Mouse (Mus musculus) ovary, adult 18-20 months (tissue): ENCODE measurements at regions not wholly inside any gene's neighbourhood (a gene's known extent, or its start where the extent isn't known, plus 50 kb on each side); places are given as distances from the start of the nearest gene placed in this dataset.
"Not testable (repeated sequence)": the region's sequence is repeated elsewhere in the genome, so short reads cannot be mapped to it uniquely, and the experiment has no call there.

ENCODE experiments used
- DNase-seq: peaks from one replicate; pipeline ENCODE4 v3.0.0; 2022; ENCODE audit warnings: low spot score, mixed read lengths

DNA sequence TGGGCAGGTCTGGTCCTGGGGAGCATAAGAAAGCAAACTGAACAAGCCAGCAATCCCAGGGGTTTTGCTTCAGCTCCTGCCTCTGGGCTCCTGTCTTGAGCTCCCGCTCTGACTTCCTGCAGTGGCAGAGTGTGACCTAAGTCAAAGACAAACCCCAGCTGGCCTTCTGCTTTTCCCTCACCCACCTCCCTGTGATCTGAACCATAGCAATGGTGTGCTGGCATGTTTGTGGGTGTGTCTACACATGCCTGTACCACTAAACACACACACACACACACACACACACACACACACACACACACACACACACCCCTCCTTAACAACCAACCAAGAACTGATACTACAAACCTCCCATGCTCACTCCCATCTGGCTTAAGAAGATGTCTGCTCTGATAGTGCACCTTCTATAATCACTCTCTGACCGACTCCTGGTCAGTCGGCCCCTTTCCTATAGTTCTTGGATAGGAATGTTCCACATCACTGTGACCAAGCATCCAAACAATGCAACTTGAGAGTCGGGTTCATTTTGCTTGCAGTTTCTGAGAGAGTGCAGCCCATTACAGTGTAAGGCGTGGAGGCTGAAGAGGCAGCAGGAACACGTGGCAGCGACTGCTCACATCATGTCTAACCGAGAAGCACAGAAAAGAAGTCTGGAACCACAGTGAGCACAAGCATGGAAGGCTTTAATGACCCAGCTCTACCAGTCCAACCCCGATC is 134.4 kb downstream of the Tcp10c start:
- no peak for DNase-seq

DNA sequence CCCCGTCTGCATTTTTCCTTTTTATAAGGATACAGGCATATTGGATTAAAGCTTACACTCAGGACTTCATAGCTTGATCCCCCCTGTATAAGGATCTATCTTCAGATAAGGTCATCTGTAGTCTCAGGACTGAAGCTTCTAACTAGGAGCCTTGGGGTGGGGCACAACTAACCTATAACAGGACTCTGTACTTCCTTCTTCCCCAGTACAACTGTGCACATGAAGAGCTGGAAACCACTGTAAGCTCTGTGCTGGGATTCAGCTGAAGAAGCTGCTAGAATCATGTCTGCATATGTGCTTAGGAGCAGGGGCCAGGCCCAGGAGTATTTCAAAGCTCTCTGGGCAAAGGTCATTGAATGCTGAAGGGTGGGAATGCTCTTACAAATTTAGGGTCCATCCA is 137.9 kb downstream of the Tcp10c start:
- DNase-seq, result not testable (repeated sequence)

DNA sequence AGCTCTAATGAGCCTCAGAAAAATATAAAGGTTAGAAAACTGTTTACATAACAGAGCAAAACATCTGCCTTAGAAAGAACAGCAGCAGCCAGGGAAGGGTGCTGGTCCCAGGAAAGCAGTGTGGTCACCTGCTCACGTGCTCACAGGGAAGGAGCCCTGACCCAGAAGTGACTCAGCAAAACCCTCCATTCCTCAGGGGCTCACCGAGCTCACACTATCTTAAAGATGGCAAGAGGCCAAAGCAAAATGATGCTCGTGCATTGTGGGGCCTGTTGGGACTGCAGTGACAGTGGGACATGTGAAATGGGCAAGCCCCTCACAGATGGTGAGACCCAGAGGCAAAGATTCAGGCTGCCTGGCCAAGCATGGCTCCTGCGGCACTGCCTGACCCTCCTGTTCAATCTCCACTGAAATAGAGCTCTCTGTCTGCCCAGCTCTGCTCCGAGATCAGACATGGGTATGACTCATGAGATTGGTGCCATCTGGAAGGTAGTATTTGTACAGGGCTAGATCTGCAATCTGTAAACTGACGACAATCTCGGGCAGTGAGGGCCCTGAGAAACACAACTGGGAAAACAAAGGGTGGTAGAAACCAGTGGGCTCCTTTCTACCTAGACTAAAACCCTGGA is 138.4 kb downstream of the Tcp10c start:
- not testable (repeated sequence) for DNase-seq

DNA sequence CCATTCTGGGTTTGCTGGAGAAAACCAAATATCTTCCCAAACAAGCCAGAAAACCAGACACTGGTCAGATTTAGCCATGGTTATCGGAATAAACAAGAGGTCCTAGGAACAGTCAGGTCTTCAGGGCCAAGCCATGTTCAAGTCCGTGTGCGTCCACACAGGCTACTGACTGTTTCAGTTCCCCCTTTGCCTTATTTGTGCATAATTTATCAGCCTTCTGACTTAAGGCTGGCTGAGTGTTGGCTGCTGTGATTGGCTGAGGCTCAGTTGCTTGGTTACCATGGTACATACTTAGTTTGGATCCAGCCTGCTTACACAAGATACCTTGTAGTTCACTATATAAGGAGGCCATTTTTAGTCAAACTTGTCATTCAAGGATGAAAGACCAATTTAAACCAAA is 139.5 kb downstream of the Tcp10c start:
- DNase-seq, result not testable (repeated sequence)

DNA sequence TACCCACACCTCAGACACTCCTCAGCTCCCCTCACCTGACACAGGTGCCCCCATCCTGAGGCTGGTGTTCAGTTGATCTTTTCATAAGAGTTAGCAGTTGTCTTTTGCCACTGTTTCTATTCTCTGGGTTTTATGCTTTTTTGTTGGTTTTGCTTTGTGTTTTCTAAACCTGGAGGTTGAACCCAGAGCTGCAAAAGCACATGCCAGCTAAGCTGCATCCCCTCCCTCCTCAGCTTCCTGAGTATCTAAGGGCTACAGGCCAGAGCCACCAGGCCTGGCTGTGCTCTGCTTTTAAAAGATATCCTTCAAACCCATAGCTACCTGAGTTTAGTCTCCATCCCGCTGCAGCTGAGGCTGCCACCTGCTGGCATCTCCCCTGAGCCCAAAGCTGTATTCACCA is 140.1 kb downstream of the Tcp10c start:
- DNase-seq, result not testable (repeated sequence)

DNA sequence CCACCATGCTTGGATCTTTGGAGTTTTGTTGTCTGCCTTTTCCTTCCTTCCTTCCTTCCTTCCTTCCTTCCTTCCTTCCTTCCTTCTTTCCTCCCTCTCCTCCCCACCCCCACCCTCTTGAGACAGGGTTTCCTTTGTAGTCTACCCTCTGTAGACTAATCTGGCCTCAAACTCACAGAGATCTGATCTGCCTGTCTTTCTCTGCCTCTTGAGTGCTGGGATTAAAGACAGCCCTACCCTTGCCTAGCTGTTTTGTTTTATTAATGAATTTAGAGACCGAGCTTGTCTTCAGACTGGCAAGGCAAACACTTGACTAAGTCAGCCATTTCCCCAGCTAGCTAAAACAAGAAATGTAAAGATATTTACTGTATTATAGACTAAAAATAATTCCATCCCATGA is 150.0 kb downstream of the Tcp10c start:
- not testable (repeated sequence) for DNase-seq

DNA sequence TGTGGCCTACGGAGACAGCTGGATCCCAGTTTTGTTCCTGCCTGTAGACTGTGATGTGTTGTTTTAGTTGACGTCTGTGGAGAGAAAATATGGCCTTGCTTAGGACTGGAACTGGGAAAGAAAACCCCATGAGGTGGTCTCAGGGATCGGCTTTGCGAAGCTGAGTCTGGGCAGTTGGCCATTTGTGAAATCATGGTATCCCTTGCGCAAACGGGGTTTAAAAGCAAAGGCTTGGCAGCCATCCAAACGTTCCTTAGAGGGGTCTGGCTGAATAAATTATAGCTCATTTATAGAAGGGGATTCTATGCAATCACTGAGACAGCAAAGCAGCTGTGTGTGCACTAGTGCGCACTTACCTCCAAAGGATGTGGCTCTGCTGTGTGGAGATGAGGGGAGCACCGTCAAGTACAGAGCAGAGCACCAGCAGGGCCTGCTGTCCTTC is 150.5 kb downstream of the Tcp10c start:
- DNase-seq, result not testable (repeated sequence)

DNA sequence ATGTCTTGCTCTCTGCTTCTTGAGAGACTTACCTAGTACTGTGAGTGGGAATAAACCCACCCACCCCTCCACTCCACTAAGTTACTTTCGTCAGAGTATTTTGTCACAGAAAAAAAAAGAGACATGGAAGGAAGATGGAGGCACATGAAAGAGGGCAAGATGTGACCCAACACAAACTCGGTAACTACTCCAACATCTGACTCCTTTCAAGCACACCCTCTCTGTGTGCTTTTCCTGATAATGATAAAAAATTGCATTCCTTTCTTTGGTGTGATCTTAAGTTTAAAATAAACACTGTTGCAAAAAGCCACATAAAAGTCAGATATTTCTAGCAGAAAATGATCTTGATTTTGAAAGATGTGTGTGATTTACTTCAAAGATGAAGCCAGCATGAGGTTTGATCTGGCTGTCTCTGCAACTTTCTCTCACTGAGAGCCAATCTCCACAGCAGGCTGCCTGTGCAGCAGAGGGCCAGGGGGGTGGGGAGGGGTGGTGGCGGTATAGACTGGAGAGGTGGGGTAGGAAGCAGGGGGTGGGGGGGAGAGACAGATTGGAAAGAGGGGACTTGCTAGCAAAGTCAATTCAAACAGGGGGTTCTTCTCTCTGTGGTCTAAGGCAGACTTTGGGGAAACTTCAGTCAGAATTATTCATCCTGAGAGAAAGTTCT is 153.2 kb downstream of the Tcp10c start:
- DNase-seq, result not testable (repeated sequence)

DNA sequence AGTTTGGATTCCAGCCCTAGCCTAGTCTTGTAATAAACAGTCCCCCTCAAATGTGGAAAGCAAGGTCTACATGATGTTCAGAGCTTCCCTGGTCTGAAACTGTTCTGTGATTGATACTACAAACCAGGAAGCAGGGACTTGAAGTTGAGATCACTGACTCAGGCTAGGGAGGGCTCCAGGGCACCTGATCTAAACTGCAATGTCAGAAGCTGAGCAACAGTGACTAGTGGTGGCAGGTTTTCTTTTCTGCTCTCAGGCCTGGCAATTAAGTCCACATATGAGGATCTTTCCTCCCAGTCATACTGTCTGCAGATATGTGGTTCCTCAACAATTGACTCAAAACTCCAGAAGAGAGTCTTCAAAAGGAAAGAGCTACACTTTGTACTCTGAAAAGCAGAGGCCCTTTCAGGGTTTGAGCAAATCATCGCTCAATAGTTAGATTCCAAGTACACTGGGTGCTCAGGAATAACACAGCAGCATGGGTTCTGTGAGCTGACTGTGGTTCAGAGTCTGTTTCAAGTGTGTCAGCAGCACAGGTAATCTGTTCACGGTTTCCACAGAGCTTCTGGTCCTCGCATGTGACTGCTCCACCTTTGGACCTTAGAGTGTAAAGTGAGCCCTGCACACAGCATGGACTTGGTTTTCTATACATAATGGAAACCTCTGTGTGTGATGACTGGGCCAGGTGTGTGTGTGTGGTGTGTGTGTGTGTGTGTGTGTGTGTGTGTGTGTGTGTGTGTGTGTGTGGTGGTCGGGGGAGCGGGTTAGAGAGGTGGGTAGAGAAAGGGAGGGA is 165.2 kb downstream of the Tcp10c start:
- DNase-seq, result not testable (repeated sequence)

DNA sequence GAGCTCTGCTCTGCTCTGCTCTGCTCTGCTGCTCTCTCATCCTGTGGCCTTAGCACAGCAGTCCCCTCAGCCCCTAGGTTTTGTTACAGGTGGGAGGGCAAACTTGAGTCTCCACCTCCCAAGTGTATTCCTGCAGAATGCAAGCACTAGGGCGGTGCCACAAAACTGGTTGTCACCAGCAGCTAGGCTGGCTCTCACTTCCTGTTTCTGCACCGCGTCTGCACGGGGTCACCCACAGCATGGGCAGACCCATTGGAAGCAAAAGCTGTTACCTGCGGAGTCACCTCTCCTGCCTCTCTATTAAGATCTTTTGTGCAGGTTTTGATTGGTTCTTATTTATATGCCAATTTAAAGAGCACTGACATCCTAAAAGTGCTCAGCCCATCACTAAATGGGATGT is 178.2 kb downstream of the Tcp10c start:
- DNase-seq, result not testable (repeated sequence)

DNA sequence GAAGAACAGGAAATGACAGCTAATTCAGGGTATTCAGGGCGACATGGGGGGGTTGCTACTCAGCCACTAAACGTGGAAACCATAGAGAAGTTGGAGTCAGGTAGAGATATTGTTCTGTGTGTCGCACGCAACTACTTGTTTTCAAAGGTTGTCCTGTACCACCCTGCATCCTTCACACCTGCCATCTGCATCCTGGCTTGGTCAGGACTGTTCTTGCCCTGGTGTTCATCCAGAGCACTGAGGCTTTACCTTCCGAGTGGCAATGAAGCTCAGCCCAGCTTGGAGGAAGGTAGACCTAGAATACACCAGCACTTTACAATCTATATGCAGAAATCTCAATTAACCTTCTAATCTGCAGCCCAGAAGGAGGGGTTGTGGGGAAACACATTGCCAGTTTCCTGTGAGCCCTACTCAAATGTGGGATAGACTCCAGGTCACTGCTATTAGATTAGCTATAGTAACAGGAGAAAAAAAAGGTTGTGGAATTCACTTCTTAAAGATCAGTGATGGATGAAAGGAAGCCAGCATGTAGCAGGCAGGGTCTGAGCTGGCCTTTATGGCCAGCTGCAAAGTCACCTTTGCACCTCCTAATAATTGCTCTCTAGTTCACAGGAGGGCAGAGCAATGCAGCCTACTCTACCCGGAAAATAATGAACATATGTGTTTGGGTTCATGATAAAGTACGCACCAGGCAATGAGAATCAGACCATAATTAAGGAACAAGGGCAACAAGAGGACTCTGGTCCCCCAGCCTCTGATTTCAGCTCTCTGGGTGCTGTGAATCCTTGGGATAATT is 186.3 kb downstream of the Tcp10c start:
- no peak for DNase-seq

DNA sequence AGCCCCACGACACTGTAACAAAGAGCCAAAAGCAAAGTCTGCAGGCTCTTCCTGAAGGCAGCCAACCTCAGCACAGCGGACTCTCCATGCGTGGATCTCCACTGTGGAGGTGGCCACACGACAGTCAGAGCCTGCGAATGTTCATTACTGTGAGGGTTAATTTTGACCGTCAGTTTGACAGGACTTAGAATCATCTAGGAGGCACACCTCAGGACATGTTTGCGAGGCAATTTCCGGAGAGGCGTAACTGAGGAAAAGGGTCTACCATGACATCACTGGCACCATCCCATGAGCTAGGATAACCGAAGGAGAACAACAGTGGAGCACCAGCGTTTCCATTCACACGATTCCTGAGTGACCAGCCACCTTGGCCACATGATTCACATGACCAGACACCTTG is 186.9 kb downstream of the Tcp10c start:
- DNase-seq, result no peak

DNA sequence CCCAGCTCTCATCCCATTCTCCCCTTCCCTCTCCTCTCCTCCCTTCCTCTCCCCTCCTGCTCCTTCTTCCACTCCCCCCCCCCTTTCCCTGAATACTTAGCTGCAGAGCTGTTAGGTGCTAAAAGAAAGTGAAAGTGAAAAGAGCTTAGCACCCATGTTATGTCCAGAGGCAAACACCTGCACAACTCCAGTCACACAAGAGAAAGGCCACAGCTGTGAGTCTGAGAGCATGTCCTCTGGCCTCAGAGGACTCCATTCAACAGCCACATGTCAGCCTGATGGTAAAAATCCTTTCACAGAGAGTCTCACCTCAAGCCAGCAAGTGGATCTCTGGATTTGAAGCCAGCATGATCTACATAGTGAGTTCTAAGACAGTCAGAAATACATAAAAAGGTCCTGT is 187.9 kb downstream of the Tcp10c start:
- DNase-seq, result no peak

DNA sequence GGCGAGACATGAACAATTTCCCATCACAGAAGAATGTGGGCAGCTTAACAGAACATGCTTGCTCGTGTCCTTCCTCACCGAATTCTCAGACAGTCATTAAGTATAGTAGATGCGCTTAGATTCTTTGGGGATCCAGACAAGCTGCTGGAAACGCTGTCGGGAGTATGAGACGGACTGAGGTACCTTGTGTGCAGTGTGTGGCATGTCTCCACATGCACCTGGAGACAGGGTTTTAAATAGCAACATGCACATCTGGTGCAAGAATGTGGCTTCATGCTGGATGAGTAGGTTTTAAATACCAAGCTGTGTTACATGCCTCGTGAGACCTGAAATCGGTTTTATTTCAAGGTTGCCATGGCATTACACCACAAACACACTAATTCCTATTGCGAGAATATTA is 188.5 kb downstream of the Tcp10c start:
- DNase-seq, result no peak

DNA sequence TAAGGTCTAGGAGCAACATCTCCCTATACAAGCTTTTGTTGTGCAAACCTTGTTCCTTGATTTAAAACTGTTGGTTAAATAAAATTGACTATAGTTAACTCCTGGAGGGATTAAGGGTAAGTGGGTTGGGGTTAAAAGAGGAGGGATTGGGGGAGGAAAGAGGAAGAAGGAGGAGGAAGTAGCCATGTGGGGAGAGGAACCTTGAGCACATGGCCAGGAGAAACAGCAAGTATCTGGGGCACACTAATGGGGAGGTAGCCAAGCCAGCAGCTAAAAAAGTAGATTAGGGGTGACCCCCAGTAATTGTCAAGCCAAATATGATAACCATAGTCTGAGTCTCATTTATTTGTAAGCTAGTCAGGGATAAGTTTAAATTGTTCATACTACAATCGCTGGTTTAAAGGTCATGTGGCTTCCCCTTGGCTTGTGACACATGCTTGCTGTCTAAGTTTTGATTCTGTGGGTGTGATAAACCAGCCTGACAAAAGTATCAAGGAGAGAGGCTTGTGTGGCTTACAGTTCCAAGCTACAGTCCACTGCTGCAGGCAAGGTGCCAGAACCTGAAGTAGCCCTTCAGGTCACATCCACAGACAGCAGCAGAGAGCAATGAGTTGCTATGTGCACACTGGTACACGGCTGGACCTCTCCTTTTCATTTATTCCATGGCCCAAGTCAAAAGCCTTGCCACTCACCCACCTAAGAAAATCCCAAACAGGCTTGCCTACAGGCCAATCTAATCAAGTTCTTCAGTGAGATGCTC is 189.8 kb downstream of the Tcp10c start:
- DNase-seq, result no peak

DNA sequence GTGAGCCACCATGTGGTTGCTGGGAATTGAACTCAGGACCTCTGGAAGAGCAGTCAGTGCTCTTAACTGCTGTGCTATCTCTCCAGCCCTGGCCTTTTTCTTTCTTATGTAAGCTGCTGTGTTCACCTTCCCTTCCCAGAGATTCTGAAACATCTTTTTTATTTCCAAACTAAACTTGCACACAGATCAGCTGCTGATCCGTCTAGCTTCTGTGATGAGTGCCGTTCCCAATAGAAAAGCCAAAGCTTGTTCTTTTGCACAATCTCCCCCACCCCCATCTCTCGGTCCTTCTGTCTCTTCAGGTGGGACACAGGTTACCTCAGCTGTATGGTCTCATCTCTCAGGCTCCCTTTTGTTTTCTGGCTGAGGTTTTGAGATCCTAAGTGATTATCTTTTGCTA is 191.9 kb downstream of the Tcp10c start:
- no peak for DNase-seq

DNA sequence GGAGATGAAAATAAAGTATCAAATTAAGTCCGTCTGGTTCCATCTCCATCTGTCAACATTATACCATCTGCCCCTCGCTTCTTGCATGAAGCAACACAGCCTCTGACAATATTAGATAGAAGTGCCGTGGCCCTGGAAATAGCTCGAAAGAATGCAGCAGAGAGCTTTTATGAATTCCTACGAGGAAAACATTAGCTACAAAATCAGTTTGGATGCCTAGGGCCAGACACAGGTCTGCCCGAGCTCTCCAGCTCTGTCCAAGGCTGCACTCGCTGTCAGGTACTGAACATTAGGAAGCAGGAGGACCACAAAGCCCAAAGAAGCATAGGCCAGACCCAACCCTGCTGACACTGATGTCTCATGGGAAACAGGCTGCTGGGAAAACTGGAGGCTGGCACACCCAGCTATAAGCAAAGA is 192.3 kb downstream of the Tcp10c start:
- no peak for DNase-seq

DNA sequence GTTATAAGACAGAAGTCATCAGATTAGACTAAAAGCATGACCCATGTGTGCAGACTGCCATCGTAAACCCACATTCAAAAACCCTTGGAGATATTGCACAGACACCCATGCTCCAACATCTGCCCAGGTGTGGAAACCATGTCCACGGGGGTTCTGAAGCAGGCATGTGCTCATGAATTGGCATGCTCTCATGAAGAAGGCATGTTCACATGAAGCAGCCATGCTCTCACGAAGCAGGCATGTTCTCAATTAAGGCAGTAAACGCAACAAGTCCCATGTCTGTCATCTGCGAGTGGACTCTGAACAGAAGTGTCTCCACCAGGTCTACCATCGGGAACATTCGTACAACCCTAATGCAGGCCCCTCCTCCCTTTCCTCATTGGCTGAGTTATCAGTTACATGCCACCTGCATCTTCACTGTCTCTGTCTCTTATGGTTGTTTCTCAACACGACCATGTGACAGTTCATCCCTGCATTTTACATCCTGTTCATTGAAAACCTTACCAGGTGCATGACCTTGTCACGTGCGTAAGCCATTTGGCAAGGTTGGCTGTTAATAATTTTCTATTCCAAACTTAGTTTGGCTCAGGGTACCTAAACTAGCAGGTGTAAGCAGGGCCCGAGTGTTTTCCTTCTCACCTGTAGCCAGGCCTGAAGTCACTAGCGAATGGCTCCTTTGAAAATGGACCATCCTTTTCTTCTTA is 193.4 kb downstream of the Tcp10c start:
- no peak for DNase-seq

DNA sequence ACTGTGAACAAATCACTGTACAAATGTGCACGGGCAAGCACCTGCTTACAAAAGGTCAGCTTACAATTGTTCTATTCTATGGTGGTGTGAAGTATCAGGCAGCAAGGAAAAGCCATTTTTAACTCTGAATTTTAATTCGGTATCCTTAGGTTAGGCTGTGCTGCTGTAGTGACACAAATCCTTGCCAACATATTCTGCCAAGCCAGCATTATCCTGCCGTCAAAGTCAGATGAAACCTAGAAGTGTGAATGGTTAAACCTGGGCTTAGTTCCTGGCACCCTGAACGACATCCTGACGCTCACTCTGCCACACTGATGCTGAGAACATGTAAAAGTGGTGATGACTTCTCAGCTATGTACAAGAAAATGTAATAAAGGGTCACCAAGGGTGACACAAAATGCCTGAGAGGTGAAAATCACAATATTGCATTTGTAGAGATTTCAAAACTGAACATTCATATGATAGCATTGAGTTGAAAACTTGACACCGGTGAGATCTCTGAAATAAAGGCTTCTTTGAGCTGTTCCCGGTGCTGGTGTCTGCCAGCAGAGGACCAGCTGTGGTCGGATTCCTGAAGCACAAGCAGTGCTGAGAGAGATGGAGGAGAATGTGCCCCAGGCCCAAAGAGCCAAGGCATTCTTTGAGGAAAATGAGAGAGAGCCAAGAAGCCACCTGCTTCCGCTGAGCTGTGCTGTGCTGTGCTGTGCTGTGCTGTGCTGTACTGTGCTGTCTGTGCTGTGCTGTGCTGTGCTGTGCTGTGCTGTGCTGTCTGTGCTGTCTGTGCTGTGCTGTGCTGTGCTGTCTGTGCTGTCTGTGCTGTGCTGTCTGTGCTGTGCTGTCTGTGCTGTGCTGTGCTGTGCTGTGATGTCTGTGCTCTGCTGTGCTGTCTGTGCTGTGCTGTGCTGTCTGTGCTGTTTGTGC is 195.9 kb downstream of the Tcp10c start:
- DNase-seq, result no peak
